Mouse (Mus musculus) liver, postnatal 0 days (tissue): Measurements from ENCODE around the gene Ggact.

Experiments
- CTCF ChIP-seq: sonication (generic); IDR thresholded peaks from 2 replicates; pipeline ENCODE4 v1.5.1; 2016; ENCODE audit warnings: antibody characterized with exemption, low read depth
- EP300 ChIP-seq: IDR thresholded peaks from 2 replicates; pipeline ENCODE4 v1.6.1; 2016; ENCODE audit warnings: antibody characterized with exemption, low read depth, mild to moderate bottlenecking

DNA sequence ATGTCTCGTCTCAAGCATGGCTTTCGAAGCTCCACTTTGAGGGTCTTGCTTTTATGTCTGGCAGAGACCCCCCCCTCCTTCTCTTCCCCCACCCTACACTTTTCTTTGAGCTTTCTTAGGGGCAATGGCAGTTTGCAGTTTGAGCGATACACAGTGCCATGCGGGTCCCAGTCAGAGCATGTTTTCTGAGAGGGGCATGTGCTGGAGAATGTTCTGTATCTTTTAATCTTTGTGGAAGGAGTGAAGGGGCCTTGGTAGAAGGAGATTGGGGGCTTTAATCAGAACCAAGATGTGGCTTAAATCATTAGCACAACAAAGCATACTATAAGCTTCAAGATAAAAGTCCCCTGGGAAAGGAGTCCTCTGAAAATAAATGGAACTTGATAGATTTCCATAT is 30.1 kb downstream of the Ggact start:
- TF ChIP-seq CTCF: no peak
- no peak for TF ChIP-seq EP300
